Mouse (Mus musculus): Measurements from ENCODE around the gene Baiap2. TPM values are rescaled to one million over a fixed set of nuclear protein-coding genes. Genes with fewer than 3 reads are reported as not detected.

Baiap2 gene
- total RNA-seq, 2 experiments from 2014 or later = 6.9 to 12.7 TPM

- peak in 1 of 2 experiments; percentile 3 for DNase-seq
- intact Hi-C loops (cut with DNase I) = no loop called here
These were observed 23.1 kb upstream of the Baiap2 start for GRCm38 (mm10) chr11:119919432-119919831.

- DNase-seq = peak; percentile 53 to 89
These were observed 22.7 kb upstream of the Baiap2 start for GRCm38 (mm10) chr11:119919897-119920296.

GRCm38 (mm10) chr11:119920668-119921067 lies 21.9 kb upstream of the Baiap2 start:
- DNase-seq = no peak
- intact Hi-C loops (cut with DNase I) = no loop called here

More at GRCm38 (mm10) chr11:119919897-119920296, 22.7 kb upstream of the Baiap2 start:
- intact Hi-C loops (cut with DNase I) = no loop called here

GRCm38 (mm10) chr11:119925176-119925575 lies 17.4 kb upstream of the Baiap2 start:
- DNase-seq = peak in 1 of 2 experiments; percentile 33
- intact Hi-C loops (cut with DNase I) = no loop called here

- intact Hi-C loops (cut with DNase I) = no loop called here
- no peak for DNase-seq
These were observed 15.8 kb upstream of the Baiap2 start for GRCm38 (mm10) chr11:119926762-119927161.

GRCm38 (mm10) chr11:119928023-119928681 lies 14.4 kb upstream of the Baiap2 start:
- peak; percentile 59 to 68 for DNase-seq
- intact Hi-C loops (cut with DNase I) = no loop called here

- intact Hi-C loops (cut with DNase I) = no loop called here
- DNase-seq = no peak
These were observed 12.8 kb upstream of the Baiap2 start for GRCm38 (mm10) chr11:119929603-119930265.

GRCm38 (mm10) chr11:119931809-119932208 lies 10.8 kb upstream of the Baiap2 start:
- no peak for DNase-seq
- intact Hi-C loops (cut with DNase I) = no loop called here

- intact Hi-C loops (cut with DNase I) = no loop called here
- peak; percentile 41 to 55 for DNase-seq
These were observed 9.4 kb upstream of the Baiap2 start for GRCm38 (mm10) chr11:119933142-119933541.

GRCm38 (mm10) chr11:119933819-119934583 lies 8.6 kb upstream of the Baiap2 start:
- DNase-seq = no peak
- intact Hi-C loops (cut with DNase I) = loop anchor here (2.0 kb wide), 1 partner anchor 23 kb away; no protein-coding TSS in a partner anchor

GRCm38 (mm10) chr11:119934773-119935172 lies 7.8 kb upstream of the Baiap2 start:
- DNase-seq = no peak
- intact Hi-C loops (cut with DNase I) = loop anchor here (1.0 to 2.0 kb wide), 2 partner anchors 22 to 57 kb away; no protein-coding TSS in a partner anchor

GRCm38 (mm10) chr11:119935457-119935856 lies 7.1 kb upstream of the Baiap2 start:
- DNase-seq = peak; percentile 71 to 80
- intact Hi-C loops (cut with DNase I) = loop anchor here (1.0 to 2.0 kb wide), 2 partner anchors 21 to 56 kb away; no protein-coding TSS in a partner anchor

GRCm38 (mm10) chr11:119936456-119936855 lies 6.1 kb upstream of the Baiap2 start:
- intact Hi-C loops (cut with DNase I) = no loop called here
- no peak for DNase-seq

- intact Hi-C loops (cut with DNase I) = no loop called here
These were observed 5.3 kb upstream of the Baiap2 start for GRCm38 (mm10) chr11:119937216-119937615.

GRCm38 (mm10) chr11:119937772-119938502 lies 4.6 kb upstream of the Baiap2 start:
- no peak for DNase-seq
- intact Hi-C loops (cut with DNase I) = no loop called here

More at GRCm38 (mm10) chr11:119937216-119937615, 5.3 kb upstream of the Baiap2 start:
- DNase-seq = peak in 1 of 2 experiments; percentile 10

GRCm38 (mm10) chr11:119939073-119939710 lies 3.4 kb upstream of the Baiap2 start:
- intact Hi-C loops (cut with DNase I) = no loop called here
- no peak for DNase-seq

GRCm38 (mm10) chr11:119939711-119940106 lies 2.9 kb upstream of the Baiap2 start:
- intact Hi-C loops (cut with DNase I) = no loop called here
- no peak for DNase-seq

- DNase-seq = no peak
- intact Hi-C loops (cut with DNase I) = no loop called here
These were observed 2.4 kb upstream of the Baiap2 start for GRCm38 (mm10) chr11:119940142-119940541.

GRCm38 (mm10) chr11:119941794-119942193 lies 769 bp upstream of the Baiap2 start:
- DNase-seq = no peak
- intact Hi-C loops (cut with DNase I) = no loop called here

GRCm38 (mm10) chr11:119942201-119942726 lies 299 bp upstream of the Baiap2 start:
- no peak for DNase-seq
- intact Hi-C loops (cut with DNase I) = no loop called here

Data from heart, postnatal 10 days (tissue).